Mouse (Mus musculus) intestine, embryonic 15.5 days (tissue): ENCODE data around the gene E130114P18Rik. TPM values are rescaled to one million over a fixed set of nuclear protein-coding genes. Genes with fewer than 3 reads are reported as not detected.
A peak's percentile ranks its signal among the peaks of the same experiment; 100 is the strongest.

Experiments used
- ATAC-seq: fragments of 200-750 bp; cut with Nextera tagmentation; 2 replicates; pipeline ENCODE4 v1.8.0; 2017; ENCODE audit warnings: moderate TSS enrichment, moderate library complexity
- H3K27ac ChIP-seq: fragments of 300-500 bp; sonication (generic); 2 replicates; pipeline ENCODE4 v1.5.1; 2015; ENCODE audit warnings: mild to moderate bottlenecking, inconsistent platforms
- H3K27me3 ChIP-seq: fragments of 300-500 bp; sonication (generic); replicated peaks from 2 replicates; pipeline ENCODE4 v1.6.1; 2015; ENCODE audit warnings: inconsistent platforms
- H3K36me3 ChIP-seq: fragments of 300-500 bp; sonication (generic); 2 replicates; pipeline ENCODE4 v1.6.1; 2015; ENCODE audit warnings: inconsistent platforms
- H3K4me1 ChIP-seq: fragments of 300-500 bp; sonication (generic); replicated peaks from 2 replicates; pipeline ENCODE4 v1.6.1; 2015; ENCODE audit warnings: inconsistent platforms
- H3K4me2 ChIP-seq: fragments of 300-500 bp; sonication (generic); replicated peaks from 2 replicates; pipeline ENCODE4 v1.6.1; 2015; ENCODE audit warnings: mild to moderate bottlenecking, inconsistent platforms
- H3K4me3 ChIP-seq: fragments of 300-500 bp; sonication (generic); replicated peaks from 2 replicates; pipeline ENCODE4 v1.5.1; 2015; ENCODE audit warnings: inconsistent platforms
- H3K9ac ChIP-seq: fragments of 300-500 bp; sonication (generic); 2 replicates; pipeline ENCODE4 v1.6.1; 2015; ENCODE audit warnings: inconsistent platforms
- H3K9me3 ChIP-seq: fragments of 300-500 bp; sonication (generic); 2 replicates; pipeline ENCODE4 v1.6.1; 2016; ENCODE audit warnings: inconsistent platforms
- WGBS: fragments of 180-500 bp; shearing (Covaris S2); methylation state at CpG from one replicate; pipeline ENCODE4 v1.1.7; 2015; 5-methylcytosine and 5-hydroxymethylcytosine counted together
- polyA plus RNA-seq: library from polyadenylated mRNA; unstranded; fragments of >200 nt; fragmentation: Nextera tagmentation; extraction: Ambion mirVana; gene quantifications from 2 replicates; pipeline ENCODE4 v1.2.1, GENCODE M21; 2015

Gene E130114P18Rik
- polyA plus RNA-seq, 1 experiment from 2014 or later, result 3.9 TPM

GRCm38 (mm10) chr4:97640385-97640784 lies 137.5 kb downstream of the E130114P18Rik start:
- Histone ChIP-seq H3K36me3 (no peaks in the 10 kb centered on the region), H3K27ac (no peak overlapping the region), H3K27me3 (no peaks in the 10 kb centered on the region), H3K9ac (no peak overlapping the region), H3K4me2 (no peak overlapping the region), H3K4me3 (no peak overlapping the region), H3K4me1 (no peaks in the 10 kb centered on the region), H3K9me3 (no peaks in the 10 kb centered on the region)
- no peak for ATAC-seq
- WGBS, result 84% methylated on average over 3 of the region's 3 CpGs

- Histone ChIP-seq H3K4me1 (no peaks in the 10 kb centered on the region), H3K9me3 (no peaks in the 10 kb centered on the region), H3K27me3 (no peaks in the 10 kb centered on the region), H3K36me3 (no peaks in the 10 kb centered on the region), H3K27ac (no peak overlapping the region), H3K9ac (no peak overlapping the region), H3K4me3 (no peak overlapping the region), H3K4me2 (no peak overlapping the region)
- no peak for ATAC-seq
- 96% methylated on average over 1 of the region's 1 CpGs for WGBS
These were observed 141.3 kb downstream of the E130114P18Rik start for GRCm38 (mm10) chr4:97636569-97636968.

DNA sequence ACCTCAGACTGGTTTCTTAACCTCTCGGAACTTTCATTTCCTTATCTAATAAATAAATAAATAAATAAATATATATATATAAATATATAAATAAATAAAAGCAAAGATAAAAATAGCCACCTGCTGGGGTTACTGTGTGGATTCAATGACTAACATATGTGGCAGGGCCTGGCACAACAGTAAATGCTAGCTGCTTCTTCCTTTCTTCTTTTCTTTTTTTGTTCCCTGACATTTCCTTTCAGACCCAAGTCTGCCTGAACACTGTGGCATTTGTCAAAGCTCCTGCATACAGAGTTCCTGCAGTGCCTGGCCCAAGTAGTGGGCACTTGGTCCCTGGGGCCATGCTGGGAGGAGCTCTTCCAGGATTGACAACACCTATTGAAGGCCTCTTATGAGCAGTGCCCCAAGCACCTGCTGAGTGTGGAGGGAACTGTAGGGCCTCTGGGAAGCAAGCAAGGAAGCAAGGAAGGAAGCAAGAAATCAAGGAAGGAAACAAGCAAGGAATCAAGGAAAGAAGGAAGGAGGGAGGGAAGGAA lies 142.1 kb downstream of the E130114P18Rik start:
- no peaks in the 10 kb centered on the region for H3K4me1 ChIP-seq
- no peaks in the 10 kb centered on the region for H3K36me3 ChIP-seq
- WGBS, result 68% methylated on average over 1 of the region's 1 CpGs
- no peak overlapping the region for H3K4me2 ChIP-seq
- no peaks in the 10 kb centered on the region for H3K9me3 ChIP-seq
- H3K9ac ChIP-seq, result no peak overlapping the region
- no peaks in the 10 kb centered on the region for H3K27me3 ChIP-seq
- no peak overlapping the region for H3K27ac ChIP-seq
- no peak overlapping the region for H3K4me3 ChIP-seq
- ATAC-seq, result no peak

DNA sequence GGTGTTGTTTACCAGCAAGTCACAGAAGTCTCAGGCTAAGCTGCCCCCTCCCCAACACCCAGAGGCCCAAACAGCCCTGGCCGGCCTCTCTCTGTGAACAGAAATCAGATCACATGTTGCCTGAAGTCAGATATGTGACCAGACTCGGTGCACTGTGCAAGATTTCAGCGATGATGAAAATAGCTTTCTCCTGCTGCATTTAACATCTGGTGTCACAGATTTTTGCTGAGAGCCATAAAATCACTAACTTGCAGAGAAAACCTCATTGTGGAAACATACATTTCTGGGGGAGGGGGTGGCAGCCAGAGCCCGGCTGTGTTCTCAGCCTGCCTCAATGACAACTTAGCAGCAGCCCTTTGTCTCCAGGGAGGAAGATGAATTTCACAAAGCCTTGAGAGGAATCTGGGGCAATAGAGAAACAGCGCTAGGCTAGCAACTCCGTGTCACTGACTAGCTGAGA lies 142.6 kb downstream of the E130114P18Rik start:
- Histone ChIP-seq H3K4me1 (no peaks in the 10 kb centered on the region), H3K27ac (no peak overlapping the region), H3K9ac (no peak overlapping the region), H3K9me3 (no peaks in the 10 kb centered on the region), H3K4me2 (no peak overlapping the region), H3K4me3 (no peak overlapping the region), H3K36me3 (no peaks in the 10 kb centered on the region), H3K27me3 (no peaks in the 10 kb centered on the region)
- ATAC-seq, result no peak
- WGBS, result 47% methylated on average over 6 of the region's 6 CpGs

- H3K9ac ChIP-seq, result no peak overlapping the region
- peak; percentile 84 for ATAC-seq
- H3K4me2 ChIP-seq, result no peak overlapping the region
- peaks cover 8% of the 10 kb centered on the region for H3K4me1 ChIP-seq
- no peaks in the 10 kb centered on the region for H3K36me3 ChIP-seq
- H3K4me3 ChIP-seq, result no peak overlapping the region
- WGBS, result 31% methylated on average over 14 of the region's 14 CpGs
- no peaks in the 10 kb centered on the region for H3K27me3 ChIP-seq
- H3K9me3 ChIP-seq, result no peaks in the 10 kb centered on the region
- no peak overlapping the region for H3K27ac ChIP-seq
These were observed 148.8 kb downstream of the E130114P18Rik start for GRCm38 (mm10) chr4:97628881-97629605.

DNA sequence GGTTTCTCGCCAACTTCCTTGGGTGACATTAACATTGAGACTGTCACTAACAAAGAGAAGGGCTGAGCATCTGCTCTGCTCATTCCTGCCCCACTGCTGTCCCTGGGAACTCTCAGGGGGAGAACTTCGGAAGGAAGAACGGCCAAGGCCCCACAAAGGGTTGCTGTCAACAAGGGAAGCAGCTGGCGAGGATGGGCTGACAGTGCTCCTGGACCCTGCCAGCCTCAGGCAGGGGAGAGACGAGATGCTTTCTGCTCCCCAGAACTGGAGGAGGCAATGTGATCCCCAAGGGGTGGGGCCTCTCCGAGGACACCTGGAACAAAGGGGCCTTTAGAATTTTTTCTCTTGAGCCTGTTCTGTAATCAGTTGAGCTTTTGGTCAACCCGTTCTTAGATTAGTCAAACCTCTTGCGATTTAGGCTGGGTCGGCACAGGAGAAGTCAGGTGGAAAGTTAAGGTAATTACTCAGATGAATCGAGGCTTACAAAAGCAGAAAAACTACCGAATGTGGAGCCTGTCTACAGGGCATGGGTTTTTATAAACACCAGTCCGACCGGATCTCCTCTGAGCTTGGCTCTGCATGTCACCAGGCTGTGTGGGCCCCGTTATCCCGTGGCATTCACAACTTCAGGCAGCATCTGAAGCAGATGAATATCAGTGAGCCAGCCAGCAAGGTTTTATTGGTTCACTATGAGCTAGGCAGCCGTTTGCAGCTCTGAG lies 151.7 kb downstream of the E130114P18Rik start:
- WGBS, result 35% methylated on average over 16 of the region's 16 CpGs
- Histone ChIP-seq H3K9ac (no peak overlapping the region), H3K4me2 (no peak overlapping the region), H3K27ac (no peak overlapping the region), H3K9me3 (no peaks in the 10 kb centered on the region), H3K36me3 (no peaks in the 10 kb centered on the region), H3K4me3 (no peak overlapping the region), H3K4me1 (peaks cover 8% of the 10 kb centered on the region), H3K27me3 (no peaks in the 10 kb centered on the region)
- no peak for ATAC-seq

DNA sequence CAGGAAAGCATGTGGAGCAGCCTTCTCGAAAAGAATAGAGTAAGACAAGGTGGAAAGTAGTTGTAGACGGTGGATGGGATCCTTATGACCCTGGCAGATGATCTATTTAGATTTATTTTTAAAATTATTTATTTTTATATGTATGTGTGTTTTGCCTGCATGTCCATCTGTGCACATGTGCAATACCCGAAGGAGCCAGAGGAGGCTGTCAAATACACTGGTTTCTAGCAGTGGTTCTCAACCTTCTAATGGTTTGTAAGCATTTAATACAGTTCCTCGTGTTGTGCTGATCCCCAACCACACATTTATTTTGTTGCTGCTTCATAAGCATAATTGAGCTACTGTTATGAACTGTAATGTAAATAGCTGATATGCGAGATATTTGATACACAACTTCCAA lies 154.7 kb downstream of the E130114P18Rik start:
- 81% methylated on average over 5 of the region's 5 CpGs for WGBS
- H3K4me2 ChIP-seq, result no peak overlapping the region
- no peaks in the 10 kb centered on the region for H3K4me1 ChIP-seq
- H3K36me3 ChIP-seq, result no peaks in the 10 kb centered on the region
- H3K27ac ChIP-seq, result no peak overlapping the region
- no peak for ATAC-seq
- no peaks in the 10 kb centered on the region for H3K9me3 ChIP-seq
- no peak overlapping the region for H3K4me3 ChIP-seq
- no peaks in the 10 kb centered on the region for H3K27me3 ChIP-seq
- no peak overlapping the region for H3K9ac ChIP-seq

DNA sequence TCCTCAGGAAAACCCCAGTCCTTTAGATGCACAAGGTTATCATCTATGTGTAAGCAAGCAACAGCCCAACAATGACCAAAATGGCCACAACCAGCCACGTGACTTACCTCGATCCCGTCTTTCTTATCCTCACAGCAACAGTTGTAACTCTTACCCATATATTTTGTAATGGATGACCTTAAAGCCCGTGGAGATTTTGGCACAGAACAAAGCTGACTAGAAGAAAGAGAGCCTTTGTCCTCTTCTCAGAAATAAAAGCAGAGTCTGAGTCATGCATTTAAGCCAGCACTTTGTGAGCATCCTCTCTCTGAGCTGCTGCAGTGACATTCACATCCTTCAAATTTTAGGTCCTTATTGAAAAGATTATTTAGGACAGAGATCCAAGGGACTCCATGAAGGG lies 156.1 kb downstream of the E130114P18Rik start:
- ATAC-seq, result no peak
- Histone ChIP-seq H3K36me3 (no peaks in the 10 kb centered on the region), H3K9ac (no peak overlapping the region), H3K9me3 (no peaks in the 10 kb centered on the region), H3K4me1 (no peaks in the 10 kb centered on the region), H3K27me3 (no peaks in the 10 kb centered on the region), H3K27ac (no peak overlapping the region), H3K4me2 (no peak overlapping the region), H3K4me3 (no peak overlapping the region)
- 69% methylated on average over 4 of the region's 4 CpGs for WGBS

GRCm38 (mm10) chr4:97620409-97620808 lies 157.5 kb downstream of the E130114P18Rik start:
- Histone ChIP-seq H3K9me3 (no peaks in the 10 kb centered on the region), H3K9ac (no peak overlapping the region), H3K36me3 (no peaks in the 10 kb centered on the region), H3K4me3 (no peak overlapping the region), H3K27me3 (no peaks in the 10 kb centered on the region), H3K4me1 (no peaks in the 10 kb centered on the region), H3K27ac (no peak overlapping the region), H3K4me2 (no peak overlapping the region)
- no peak for ATAC-seq
- 100% methylated on average over 1 of the region's 1 CpGs for WGBS

DNA sequence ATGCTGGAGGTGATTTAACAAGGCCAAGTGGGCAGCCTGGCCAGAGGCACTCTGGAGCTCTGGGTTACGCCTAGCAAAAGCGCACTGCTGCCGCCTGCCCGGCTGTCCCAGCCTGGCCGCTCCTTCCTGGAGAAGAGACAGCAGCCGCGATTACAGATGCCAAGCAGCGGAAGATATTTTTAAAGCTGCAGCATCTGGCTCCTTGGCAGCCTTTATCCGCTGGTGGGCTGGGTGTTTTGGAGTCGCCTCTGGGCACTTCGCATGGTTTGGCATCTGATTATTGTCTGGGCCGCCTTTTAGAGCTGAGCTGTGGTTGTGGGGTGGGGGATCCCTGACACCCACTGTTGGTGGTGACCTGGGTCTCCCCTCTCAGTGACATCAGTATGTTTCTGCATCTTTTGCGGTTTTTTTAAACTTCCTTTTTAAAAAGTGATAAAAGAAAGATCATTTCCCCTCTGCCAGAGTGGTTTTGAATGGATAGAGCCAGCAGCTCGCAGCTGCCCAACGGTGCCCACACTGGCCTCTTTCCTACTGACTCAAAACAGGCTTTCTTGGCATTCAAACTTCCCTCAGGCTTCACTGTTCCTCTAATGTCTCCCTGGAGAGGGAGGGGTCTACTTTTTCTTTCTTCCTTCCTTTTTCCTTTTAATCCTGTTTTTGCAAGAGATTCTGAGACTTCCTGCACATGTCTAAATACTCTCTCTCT lies 159.1 kb downstream of the E130114P18Rik start:
- H3K27me3 ChIP-seq, result no peaks in the 10 kb centered on the region
- no peaks in the 10 kb centered on the region for H3K36me3 ChIP-seq
- H3K4me2 ChIP-seq, result no peak overlapping the region
- no peak overlapping the region for H3K27ac ChIP-seq
- 52% methylated on average over 15 of the region's 15 CpGs for WGBS
- no peak overlapping the region for H3K4me3 ChIP-seq
- H3K9ac ChIP-seq, result no peak overlapping the region
- ATAC-seq, result peak; percentile 61; the same call in 1 of the 2 replicates
- no peaks in the 10 kb centered on the region for H3K4me1 ChIP-seq
- no peaks in the 10 kb centered on the region for H3K9me3 ChIP-seq

DNA sequence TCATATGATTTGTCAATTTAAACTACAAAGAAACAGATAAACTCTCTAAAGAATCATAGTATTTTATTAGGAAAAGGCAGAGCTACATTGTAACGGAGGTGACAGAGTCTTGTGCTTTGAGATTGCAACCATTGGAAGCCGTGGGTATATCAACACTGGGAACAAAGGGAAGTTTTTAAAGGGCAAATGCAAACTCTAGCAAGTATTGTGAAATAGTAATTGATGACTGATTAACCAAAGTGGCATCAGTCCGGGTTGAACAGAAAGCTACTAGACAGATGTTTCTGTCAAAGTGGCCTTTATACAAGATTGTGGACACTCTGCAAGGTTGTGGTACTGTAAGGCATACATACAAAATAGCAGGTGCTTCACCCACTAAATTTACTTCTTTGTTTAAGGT lies 162.8 kb downstream of the E130114P18Rik start:
- peak; percentile 63 for ATAC-seq
- Histone ChIP-seq H3K4me2 (no peak overlapping the region), H3K9me3 (no peaks in the 10 kb centered on the region), H3K27me3 (no peaks in the 10 kb centered on the region), H3K4me1 (peaks cover 7% of the 10 kb centered on the region), H3K9ac (no peak overlapping the region), H3K27ac (no peak overlapping the region), H3K4me3 (no peak overlapping the region), H3K36me3 (no peaks in the 10 kb centered on the region)
- 73% methylated on average over 3 of the region's 3 CpGs for WGBS

DNA sequence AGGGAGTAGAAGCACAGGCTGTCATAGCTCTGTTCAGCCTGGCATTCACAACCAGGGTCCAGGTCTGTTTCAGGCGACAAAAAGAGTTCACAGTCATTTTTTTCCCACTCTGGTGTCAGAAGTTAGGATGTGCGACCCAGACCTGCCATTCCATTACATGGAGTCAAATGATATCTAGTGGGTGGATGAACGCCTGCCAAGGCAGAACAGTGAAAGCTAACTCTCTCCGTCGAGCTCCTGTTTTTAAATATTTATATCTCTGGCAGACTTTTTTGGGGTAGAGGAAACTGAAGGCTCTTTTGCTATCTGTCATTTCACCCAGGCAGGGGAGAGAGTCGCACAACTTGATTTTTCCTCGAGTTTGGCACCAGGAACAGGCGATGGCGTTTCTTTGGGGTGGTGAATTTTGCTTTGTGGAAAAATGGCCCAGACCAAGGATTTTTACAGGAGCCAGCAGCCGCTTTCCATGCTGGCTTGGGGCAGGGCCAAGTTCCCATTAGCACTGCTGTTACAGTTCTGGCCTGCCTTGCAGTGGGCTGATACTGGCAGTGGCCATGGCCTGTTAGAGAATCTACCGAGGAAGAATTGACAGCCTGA lies 166.5 kb downstream of the E130114P18Rik start:
- no peak overlapping the region for H3K4me3 ChIP-seq
- 46% methylated on average over 11 of the region's 11 CpGs for WGBS
- H3K9me3 ChIP-seq, result no peaks in the 10 kb centered on the region
- 0 out of 2 replicates have a peak, but pooled peaks have one; percentile 50 for ATAC-seq
- H3K9ac ChIP-seq, result no peak overlapping the region
- no peaks in the 10 kb centered on the region for H3K27me3 ChIP-seq
- H3K4me1 ChIP-seq, result peaks cover 7% of the 10 kb centered on the region
- no peak overlapping the region for H3K4me2 ChIP-seq
- H3K27ac ChIP-seq, result peak overlapping the region; percentile 1; the same call in 1 of the 2 replicates
- H3K36me3 ChIP-seq, result no peaks in the 10 kb centered on the region
